In genomic region chr1:78309280-78309679, GRCm38 (mm10) we compare ENCODE assay signal across 12 mouse cellular contexts. TPM values are rescaled to one million over a fixed set of nuclear protein-coding genes. Genes with fewer than 3 reads are reported as not detected.
DNase-seq lines count a peak whose midpoint lies in the region; ATAC-seq and TF ChIP-seq lines count a peak whose summit lies in the region.
"Had no signal": no experiment of that assay in that cellular context is flagged by ENCODE, and none has a peak within 500 bp of the region (broad histone marks: within the 10 kb centered on the region; RNA-seq: fewer than 3 reads in every experiment).

No protein-coding gene starts in this region.

- H3K4me3 ChIP-seq in liver, postnatal 0 days (ENCODE audit: low read depth, low read length), result no peak overlapping the region
- no peak overlapping the region for H3K4me3 ChIP-seq in liver, embryonic 12.5 days
- peak overlapping the region; percentile 63 for H3K4me3 ChIP-seq in intestine, postnatal 0 days (ENCODE audit: low read depth, low read length)
- H3K4me3 ChIP-seq in small intestine, adult 2 months (ENCODE audit: low read depth, low read length), result peak overlapping the region; percentile 92; the same call in 1 of the 2 replicates
- H3K4me3 ChIP-seq in heart, embryonic 11.5 days (ENCODE audit: low read depth, low read length), result no peak overlapping the region
- H3K4me3 ChIP-seq in lung, postnatal 0 days (ENCODE audit: low read depth, low read length), result no peak overlapping the region

- no peak for TF ChIP-seq CTCF in liver, postnatal 0 days (IDR thresholded peaks at IDR 0.05; ENCODE audit: low read depth)
- no peak for TF ChIP-seq CTCF in intestine, postnatal 0 days (IDR thresholded peaks at IDR 0.05; ENCODE audit: low read depth)
- no peak for TF ChIP-seq CTCF in small intestine, adult 2 months (IDR thresholded peaks at IDR 0.05; ENCODE audit: extremely low read depth, insufficient read length, insufficient replicate concordance, low read depth, low read length)
- no peak for TF ChIP-seq CTCF in lung, postnatal 0 days (IDR thresholded peaks at IDR 0.05)

- no peak overlapping the region for H3K9ac ChIP-seq in liver, postnatal 0 days (replicated peaks)
- no peak overlapping the region for H3K9ac ChIP-seq in liver, embryonic 12.5 days
- no peak overlapping the region for H3K9ac ChIP-seq in intestine, postnatal 0 days (ENCODE audit: low read depth, low read length)
- no peak overlapping the region for H3K9ac ChIP-seq in heart, embryonic 11.5 days (ENCODE audit: low read depth, low read length)
- H3K9ac ChIP-seq in lung, postnatal 0 days (replicated peaks; ENCODE audit: low read depth), result no peak overlapping the region

- H3K9me3 ChIP-seq in liver, postnatal 0 days (ENCODE audit: low read length), result no peaks in the 10 kb centered on the region
- H3K9me3 ChIP-seq in liver, embryonic 12.5 days (replicated peaks), result no peaks in the 10 kb centered on the region
- H3K9me3 ChIP-seq in intestine, postnatal 0 days (ENCODE audit: control insufficient read depth), result no peaks in the 10 kb centered on the region
- H3K9me3 ChIP-seq in heart, embryonic 11.5 days (replicated peaks; ENCODE audit: control insufficient read depth, low read length), result no peaks in the 10 kb centered on the region
- H3K9me3 ChIP-seq in lung, postnatal 0 days (ENCODE audit: low read length), result no peaks in the 10 kb centered on the region

- no peak overlapping the region for H3K4me2 ChIP-seq in liver, postnatal 0 days (ENCODE audit: low read depth, low read length)
- no peak overlapping the region for H3K4me2 ChIP-seq in liver, embryonic 12.5 days
- H3K4me2 ChIP-seq in intestine, postnatal 0 days (replicated peaks; ENCODE audit: low read depth), result peak overlapping the region; percentile 72
- H3K4me2 ChIP-seq in heart, embryonic 11.5 days, result no peak overlapping the region
- H3K4me2 ChIP-seq in lung, postnatal 0 days (replicated peaks; ENCODE audit: low read depth, low read length), result no peak overlapping the region

- no peak for TF ChIP-seq POLR2A in small intestine, adult 2 months (IDR thresholded peaks at IDR 0.05; ENCODE audit: low read depth, low read length)

- peaks cover 28% of the 10 kb centered on the region for H3K27me3 ChIP-seq in liver, postnatal 0 days (ENCODE audit: insufficient read depth, low read length)
- H3K27me3 ChIP-seq in liver, embryonic 12.5 days (replicated peaks), result peaks cover 59% of the 10 kb centered on the region
- 0 out of 2 replicates have a peak, but pooled peaks cover 5% of the 10 kb centered on the region for H3K27me3 ChIP-seq in intestine, postnatal 0 days (replicated peaks; ENCODE audit: control insufficient read depth, insufficient read depth, low read length)
- no peaks in the 10 kb centered on the region for H3K27me3 ChIP-seq in small intestine, adult 2 months (ENCODE audit: control insufficient read depth, insufficient read depth, low read length)
- H3K27me3 ChIP-seq in heart, embryonic 11.5 days (ENCODE audit: control insufficient read depth, insufficient read depth, low read length), result peaks cover 37% of the 10 kb centered on the region
- H3K27me3 ChIP-seq in lung, postnatal 0 days (replicated peaks; ENCODE audit: insufficient read depth, low read length), result peaks cover 16% of the 10 kb centered on the region; the same call in 1 of the 2 replicates
- H3K27me3 ChIP-seq: CH12.LX had no signal

- 5% methylated on average over 9 of the region's 9 CpGs for WGBS in liver, postnatal 0 days (ENCODE audit: insufficient replicate concordance)
- WGBS in liver, embryonic 12.5 days (ENCODE audit: insufficient replicate concordance), result 3% methylated on average over 9 of the region's 9 CpGs
- WGBS in intestine, postnatal 0 days, result 4% methylated on average over 9 of the region's 9 CpGs
- 5% methylated on average over 9 of the region's 9 CpGs for WGBS in small intestine, adult 2 months
- 4% methylated on average over 9 of the region's 9 CpGs for WGBS in heart, embryonic 11.5 days (ENCODE audit: insufficient replicate concordance)
- WGBS in lung, postnatal 0 days, result 3% methylated on average over 9 of the region's 9 CpGs

- peak; percentile 49; the same call in 1 of the 2 replicates for ATAC-seq in liver, postnatal 0 days
- ATAC-seq in liver, embryonic 12.5 days, result no peak
- peak; percentile 51 for ATAC-seq in intestine, postnatal 0 days
- ATAC-seq in heart, embryonic 11.5 days (replicated peaks; ENCODE audit: insufficient number of reproducible peaks, low FRiP score, low TSS enrichment), result no peak
- ATAC-seq in lung, postnatal 0 days, result no peak

- no peak overlapping the region for H3K27ac ChIP-seq in liver, postnatal 0 days (ENCODE audit: low read depth)
- H3K27ac ChIP-seq in liver, embryonic 12.5 days, result no peak overlapping the region
- H3K27ac ChIP-seq in intestine, postnatal 0 days (ENCODE audit: low read depth, low read length), result peak overlapping the region; percentile 90
- H3K27ac ChIP-seq in small intestine, adult 2 months (ENCODE audit: insufficient read depth, low read depth, low read length), result peak overlapping the region; percentile 98
- no peak overlapping the region for H3K27ac ChIP-seq in heart, embryonic 11.5 days (ENCODE audit: low read depth, low read length)
- H3K27ac ChIP-seq in lung, postnatal 0 days (ENCODE audit: low read length), result no peak overlapping the region

- H3K4me1 ChIP-seq in liver, postnatal 0 days (ENCODE audit: insufficient read depth), result no peaks in the 10 kb centered on the region
- H3K4me1 ChIP-seq in liver, embryonic 12.5 days, result no peaks in the 10 kb centered on the region
- H3K4me1 ChIP-seq in intestine, postnatal 0 days (replicated peaks; ENCODE audit: control insufficient read depth, insufficient read depth, low read length), result no peaks in the 10 kb centered on the region
- peaks cover 6% of the 10 kb centered on the region for H3K4me1 ChIP-seq in small intestine, adult 2 months (ENCODE audit: control insufficient read depth, insufficient read depth, insufficient read length, low read length)
- peaks cover 14% of the 10 kb centered on the region for H3K4me1 ChIP-seq in heart, embryonic 11.5 days (ENCODE audit: control insufficient read depth, insufficient read depth, low read length)
- H3K4me1 ChIP-seq in lung, postnatal 0 days (ENCODE audit: insufficient read depth, low read depth, low read length), result peaks cover 8% of the 10 kb centered on the region; the same call in 1 of the 2 replicates

- no peak for DNase-seq in liver, postnatal 0 days
- DNase-seq in embryo, embryonic 10 days (ENCODE audit: low spot score), result peak; percentile 40
- no peak for DNase-seq in lung, postnatal 0 days (ENCODE audit: low spot score)
- DNase-seq in spleen, postnatal 4 days (ENCODE audit: low spot score in 2 of 2), result no peak
- DNase-seq: heart, postnatal 14 days; lung, postnatal 14 days; right cerebral cortex, adult 18-20 months had no signal

- H3K36me3 ChIP-seq in liver, postnatal 0 days (replicated peaks; ENCODE audit: insufficient read depth, low read length), result no peaks in the 10 kb centered on the region
- H3K36me3 ChIP-seq in liver, embryonic 12.5 days, result no peaks in the 10 kb centered on the region
- no peaks in the 10 kb centered on the region for H3K36me3 ChIP-seq in intestine, postnatal 0 days (ENCODE audit: control insufficient read depth, insufficient read depth)
- no peaks in the 10 kb centered on the region; the same call in 1 of the 2 replicates for H3K36me3 ChIP-seq in small intestine, adult 2 months (ENCODE audit: control insufficient read depth, insufficient read depth, low read length)
- H3K36me3 ChIP-seq in heart, embryonic 11.5 days (ENCODE audit: control insufficient read depth, insufficient read depth, low read length), result no peaks in the 10 kb centered on the region
- H3K36me3 ChIP-seq in lung, postnatal 0 days (ENCODE audit: insufficient read depth, low read length), result no peaks in the 10 kb centered on the region

- no peak for TF ChIP-seq EP300 in liver, postnatal 0 days (IDR thresholded peaks at IDR 0.05; ENCODE audit: low read depth)
- TF ChIP-seq EP300 in lung, postnatal 0 days (IDR thresholded peaks at IDR 0.05), result no peak

RNA-seq across cellular contexts. Expression of gene Sgpp2, which starts 0.9 kb away (rescaled TPM):
- polyA plus RNA-seq in liver, postnatal 0 days (2015; fragmentation: Nextera tagmentation; extraction: Ambion mirVana), result 0.09 and 0.14 TPM in 2 replicates
- polyA plus RNA-seq in liver, embryonic 12.5 days (2016; fragmentation: Nextera tagmentation; extraction: Ambion mirVana), result 0.13 and 0.32 TPM in 2 replicates
- 23.0 and 25.9 TPM in 2 replicates for polyA plus RNA-seq in intestine, postnatal 0 days (2015; fragmentation: Nextera tagmentation; extraction: Ambion mirVana)
- 23.7 and 24.8 TPM in 2 replicates for polyA plus RNA-seq in small intestine, adult 2 months (2012; rRNA removed)
- 0.28 and 0.46 TPM in 2 replicates for polyA plus RNA-seq in heart, embryonic 11.5 days (2014; fragmentation: Nextera tagmentation; extraction: Ambion mirVana)
- polyA plus RNA-seq in lung, postnatal 0 days (2015; fragmentation: Nextera tagmentation; extraction: Ambion mirVana), result 10.9 and 14.0 TPM in 2 replicates

Comparison
In these comparisons a context has a peak if more than half of its experiments do, and no peak if none do; other contexts are left out.
1. ATAC-seq: peak in liver, postnatal 0 days (single experiment) and intestine, postnatal 0 days (single experiment); none in liver, embryonic 12.5 days (single experiment), heart, embryonic 11.5 days (single experiment) and lung, postnatal 0 days (single experiment).
2. H3K27ac ChIP-seq: peak in intestine, postnatal 0 days (single experiment) and small intestine, adult 2 months (single experiment); none in liver, postnatal 0 days (single experiment), liver, embryonic 12.5 days (single experiment), heart, embryonic 11.5 days (single experiment) and lung, postnatal 0 days (single experiment).
3. H3K4me3 ChIP-seq: peak in intestine, postnatal 0 days (single experiment) and small intestine, adult 2 months (single experiment); none in liver, postnatal 0 days (single experiment), liver, embryonic 12.5 days (single experiment), heart, embryonic 11.5 days (single experiment) and lung, postnatal 0 days (single experiment).